Mouse (Mus musculus): ENCODE data around the gene Pknox2.
A peak's percentile ranks its signal among the peaks of the same experiment; 100 is the strongest.

Pknox2 gene

GRCm38 (mm10) chr9:36976596-36977362 is 170.4 kb downstream of the Pknox2 start:
- DNase-seq = no peak

GRCm38 (mm10) chr9:36973486-36974227 is 173.6 kb downstream of the Pknox2 start:
- DNase-seq = no peak

- DNase-seq = no peak
Observed at GRCm38 (mm10) chr9:36972089-36972488, 175.1 kb downstream of the Pknox2 start.

DNA sequence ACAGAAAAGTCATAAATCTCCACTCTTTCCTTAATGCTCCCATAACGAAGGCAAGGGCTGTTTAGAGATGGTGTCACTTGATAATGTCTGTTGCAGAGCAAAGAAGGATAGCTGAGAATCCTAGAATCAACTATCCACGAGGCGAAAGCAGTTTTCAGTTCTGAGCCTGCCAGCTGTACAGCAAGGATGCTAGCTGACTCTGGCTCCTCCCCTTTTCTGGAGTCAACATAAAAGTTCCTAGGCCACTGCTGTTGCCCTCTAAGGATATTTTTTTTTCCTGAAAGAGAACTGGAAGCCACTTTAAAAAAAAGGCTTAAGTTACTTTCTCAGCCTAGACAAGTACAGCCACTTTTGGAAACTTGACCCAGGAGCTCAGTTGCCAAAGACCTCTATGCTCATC is 176.1 kb downstream of the Pknox2 start:
- DNase-seq = no peak

DNA sequence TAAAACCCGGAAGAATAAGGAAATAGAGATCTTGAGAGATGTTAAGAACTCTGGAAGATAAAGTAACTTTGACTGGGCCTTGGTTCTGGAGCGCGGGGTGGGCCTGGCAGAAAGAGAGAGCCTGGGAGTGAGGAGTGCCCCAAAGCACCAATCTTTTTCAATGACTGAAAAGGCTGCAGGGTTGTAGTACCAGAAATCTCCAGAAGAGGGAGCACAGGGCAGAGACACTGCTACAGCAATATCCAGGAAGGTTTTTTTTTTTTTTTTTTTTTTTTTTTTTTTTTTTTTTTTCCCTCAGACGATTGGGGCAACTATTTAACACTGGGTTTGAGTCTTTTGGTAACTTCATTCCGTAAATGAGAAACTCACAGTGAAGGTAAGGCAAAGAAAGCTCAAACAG is 176.6 kb downstream of the Pknox2 start:
- DNase-seq = peak; percentile 81

- no peak for DNase-seq
Observed at GRCm38 (mm10) chr9:36969131-36969530, 178.1 kb downstream of the Pknox2 start.

GRCm38 (mm10) chr9:36968713-36969112 is 178.5 kb downstream of the Pknox2 start:
- DNase-seq = no peak

GRCm38 (mm10) chr9:36968236-36968635 is 179.0 kb downstream of the Pknox2 start:
- no peak for DNase-seq

DNA sequence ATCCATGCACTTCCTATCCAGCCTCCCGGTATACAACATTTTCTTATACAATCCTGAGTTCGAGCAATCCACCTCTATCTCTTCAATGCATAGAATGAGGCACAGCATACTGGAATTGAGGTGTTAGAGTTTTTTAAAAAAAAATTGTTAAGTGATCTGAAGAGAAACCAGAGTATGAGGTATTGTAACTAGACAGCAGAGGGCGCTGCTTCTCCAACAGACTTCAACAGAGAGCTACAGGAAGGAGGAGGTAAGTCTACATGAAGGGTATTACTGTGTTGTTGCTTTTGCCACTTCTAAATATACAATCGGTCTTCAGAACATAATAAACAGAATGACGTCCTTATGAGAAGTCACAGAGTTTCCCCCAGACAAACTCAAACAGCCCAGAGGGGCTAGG is 181.5 kb downstream of the Pknox2 start:
- DNase-seq = no peak

DNA sequence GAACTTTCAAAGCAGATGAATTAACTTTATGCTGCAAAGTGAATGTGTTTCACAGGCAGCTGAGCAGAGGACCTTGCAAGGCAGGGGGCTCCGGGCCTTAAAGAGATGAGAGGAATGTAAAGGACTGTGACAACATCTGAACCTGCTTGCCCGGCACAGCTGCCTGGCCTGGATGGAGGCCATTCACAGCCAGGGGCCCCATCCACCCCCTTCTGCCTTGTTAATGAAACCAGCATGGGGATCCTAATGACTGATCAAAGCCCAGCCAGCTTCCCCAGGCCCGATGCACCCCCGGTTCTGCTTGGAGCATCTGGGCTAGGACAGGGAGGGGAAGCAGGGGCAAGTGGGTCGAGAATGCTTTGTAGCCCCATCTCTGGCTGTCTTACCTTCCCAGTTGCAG is 183.0 kb downstream of the Pknox2 start:
- no peak for DNase-seq

DNA sequence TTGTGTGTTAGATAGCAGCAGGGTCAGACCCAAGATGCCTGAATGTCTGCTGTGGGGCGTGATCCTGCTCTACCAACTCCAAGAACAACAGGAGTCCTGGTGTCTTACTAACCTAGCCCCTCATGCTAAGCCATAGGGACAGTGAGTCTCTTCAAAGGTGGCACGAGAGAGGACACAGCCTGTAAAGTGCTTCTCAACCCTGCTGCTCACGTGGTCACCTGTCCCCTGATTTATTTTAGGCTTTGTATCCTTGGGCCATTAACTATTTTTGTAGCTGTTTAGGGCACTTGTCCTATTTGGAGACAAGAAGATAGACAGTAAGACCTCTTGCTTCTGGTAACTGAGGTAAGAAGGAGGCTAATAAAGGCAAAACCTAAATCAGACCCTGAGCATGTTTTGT is 183.7 kb downstream of the Pknox2 start:
- DNase-seq = no peak

GRCm38 (mm10) chr9:36961874-36962273 is 185.3 kb downstream of the Pknox2 start:
- no peak for DNase-seq

- DNase-seq = no peak
Observed at GRCm38 (mm10) chr9:36961153-36961552, 186.1 kb downstream of the Pknox2 start.

- no peak for DNase-seq
Observed at GRCm38 (mm10) chr9:36951133-36951484, 196.1 kb downstream of the Pknox2 start.

DNA sequence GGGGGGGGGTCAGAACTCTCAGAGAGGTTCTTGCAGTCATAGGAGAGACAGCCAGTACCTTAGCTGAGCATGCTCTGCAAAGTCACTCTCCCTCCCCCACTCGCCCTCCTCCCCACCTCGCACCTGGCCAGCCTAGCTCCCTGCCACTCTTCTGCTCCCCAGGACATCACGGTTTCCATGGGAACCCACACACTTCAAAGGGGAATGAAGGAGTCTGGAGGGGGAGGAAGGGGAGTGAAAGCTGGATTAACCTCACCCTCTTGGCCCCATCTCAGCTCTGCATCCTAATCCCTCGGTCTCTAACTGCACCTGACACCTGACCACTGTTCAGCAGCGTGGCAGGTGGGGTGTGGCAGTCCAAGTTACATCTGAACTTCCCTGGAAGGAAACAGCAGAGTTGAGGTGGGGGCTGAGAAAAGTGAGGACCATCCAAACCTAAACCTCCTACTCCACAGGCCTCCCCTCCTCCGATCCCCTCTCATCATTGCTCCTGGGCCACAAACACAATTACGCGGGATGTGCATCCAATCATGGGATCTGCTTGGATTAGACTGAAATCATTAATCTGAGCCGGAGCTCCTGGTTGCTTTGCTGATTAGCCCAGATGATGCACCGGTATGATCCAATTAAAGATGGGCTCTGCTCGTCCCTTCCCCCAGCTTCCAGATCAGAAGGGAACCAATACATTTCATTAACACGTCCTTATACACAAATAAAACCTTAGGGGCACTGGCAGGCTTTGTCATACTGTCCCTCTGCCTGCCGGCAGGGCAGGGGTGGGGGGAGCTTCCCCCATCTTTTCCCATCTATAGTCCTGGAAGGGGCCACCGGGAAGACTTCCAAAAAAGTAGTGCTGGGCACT is 196.7 kb downstream of the Pknox2 start:
- no peak for DNase-seq

- DNase-seq = no peak
Observed at GRCm38 (mm10) chr9:36948181-36948580, 199.0 kb downstream of the Pknox2 start.

GRCm38 (mm10) chr9:36947056-36947694 is 200.0 kb downstream of the Pknox2 start:
- no peak for DNase-seq

GRCm38 (mm10) chr9:36944843-36945242 is 202.4 kb downstream of the Pknox2 start:
- peak; percentile 87 for DNase-seq

- no peak for DNase-seq
Observed at GRCm38 (mm10) chr9:36942561-36942960, 204.6 kb downstream of the Pknox2 start.

GRCm38 (mm10) chr9:36942131-36942530 is 205.1 kb downstream of the Pknox2 start:
- no peak for DNase-seq

DNA sequence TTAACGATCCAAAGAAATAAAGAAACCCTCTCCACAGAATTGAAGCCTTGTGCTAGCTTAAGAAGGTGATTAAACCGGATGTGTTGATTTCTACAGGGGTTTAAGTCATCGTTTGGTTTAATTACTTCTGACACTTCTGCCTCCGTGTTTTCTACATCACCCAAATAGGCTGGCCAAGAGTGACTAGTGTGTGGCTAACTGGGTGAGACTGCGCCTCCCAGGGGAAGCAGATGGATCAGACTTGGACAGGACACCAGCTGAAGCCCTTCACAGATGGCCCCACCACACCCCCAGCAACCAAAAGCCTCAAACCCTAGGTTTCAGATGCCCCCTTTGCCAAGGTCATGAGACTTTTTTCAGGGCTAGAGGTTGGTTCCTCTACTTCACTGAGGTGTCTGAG is 205.6 kb downstream of the Pknox2 start:
- no peak for DNase-seq

DNA sequence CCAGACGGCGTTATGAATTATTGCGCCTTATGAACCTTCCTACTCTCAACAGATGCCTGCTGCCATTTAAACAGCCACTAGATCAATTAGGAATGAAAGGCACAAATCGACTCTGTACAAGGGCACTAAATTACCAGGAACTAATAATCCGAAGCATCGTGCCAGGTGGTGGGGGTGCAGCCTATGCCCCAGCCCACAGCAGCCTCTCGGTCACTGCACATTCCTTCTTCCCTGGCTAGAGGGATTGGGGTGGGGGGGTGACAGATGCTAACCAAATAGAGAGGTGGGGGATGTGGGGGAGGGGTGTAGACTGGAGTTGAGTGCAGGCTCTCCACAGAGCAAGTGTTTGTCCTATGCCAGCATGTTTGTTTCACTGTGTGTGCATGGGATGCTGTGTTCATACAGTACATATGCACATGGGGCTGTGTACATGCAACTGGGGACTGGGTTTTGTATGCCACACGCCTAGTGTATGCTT is 208.6 kb downstream of the Pknox2 start:
- no peak for DNase-seq

All from right cerebral cortex, postnatal 25 days (tissue).